Mouse (Mus musculus) embryo, embryonic 10 days (tissue): ENCODE measurements around the gene Lsr.

Experiments used
- DNase-seq: peaks from one replicate; pipeline ENCODE4 v3.0.0-alpha.2; 2015; ENCODE audit warnings: low spot score

Lsr gene

DNA sequence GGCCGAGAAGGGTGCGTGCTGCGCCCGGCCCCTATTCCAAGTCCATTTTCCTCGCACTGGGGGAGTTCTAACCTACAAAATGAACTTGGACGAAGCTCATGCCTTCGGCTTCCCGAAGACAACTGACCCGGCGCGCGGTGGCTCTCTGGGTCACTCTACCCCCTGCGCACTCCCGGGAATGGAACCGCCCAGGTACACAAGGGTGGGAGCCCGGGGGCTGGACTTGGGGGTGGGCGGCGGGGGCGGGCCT is at the start of gene Lsr:
TSS of gene Lsr (minus strand) at position 214 of the 250 bp plus-strand sequence.
- peak; percentile 59 for DNase-seq

- no peak for DNase-seq
Observed at GRCm38 (mm10) chr7:31017104-31017901, 44.0 kb upstream of the Lsr start.

- no peak for DNase-seq
Observed at GRCm38 (mm10) chr7:31012971-31013370, 39.7 kb upstream of the Lsr start.

DNA sequence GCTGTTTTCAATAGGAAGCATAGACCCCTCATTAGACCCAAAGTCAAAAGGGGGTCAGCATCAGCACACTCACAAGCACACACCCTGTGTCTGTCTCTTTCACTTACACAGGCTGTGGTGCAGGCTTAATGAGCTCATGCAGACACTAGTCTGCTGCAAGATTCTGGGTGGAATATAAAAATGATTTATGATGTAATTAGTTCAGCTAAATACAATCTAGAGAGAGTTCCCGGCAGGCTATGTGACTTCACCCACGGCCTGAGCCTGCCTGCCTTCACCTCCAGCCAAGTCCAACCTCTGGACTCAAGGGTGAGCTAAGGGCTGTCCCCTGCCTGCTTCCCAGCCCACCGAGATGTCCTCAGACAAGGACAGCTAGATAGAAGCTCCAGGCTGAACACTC is 35.6 kb upstream of the Lsr start:
- no peak for DNase-seq

DNA sequence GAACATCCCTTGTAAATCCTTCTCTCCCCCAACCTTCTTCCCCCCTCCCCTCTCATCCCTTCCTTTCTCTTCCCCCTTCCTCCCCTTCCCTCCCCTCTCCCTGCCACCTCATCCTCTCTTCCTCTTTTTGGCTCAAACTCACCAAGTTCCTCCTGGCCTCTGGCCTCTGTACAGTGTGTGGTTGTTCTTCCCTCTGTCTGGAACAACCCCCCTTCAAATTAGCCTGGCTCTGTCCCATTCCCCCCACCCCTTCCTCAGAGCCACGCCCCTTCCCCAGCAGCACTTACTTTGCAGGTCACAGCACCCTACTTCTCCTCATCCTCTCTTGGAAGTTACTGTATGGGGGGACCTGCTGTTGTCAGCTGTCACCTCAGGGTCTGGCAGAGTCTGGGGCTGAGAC is 34.9 kb upstream of the Lsr start:
- no peak for DNase-seq

- DNase-seq = no peak
Observed at GRCm38 (mm10) chr7:31007775-31008174, 34.5 kb upstream of the Lsr start.

DNA sequence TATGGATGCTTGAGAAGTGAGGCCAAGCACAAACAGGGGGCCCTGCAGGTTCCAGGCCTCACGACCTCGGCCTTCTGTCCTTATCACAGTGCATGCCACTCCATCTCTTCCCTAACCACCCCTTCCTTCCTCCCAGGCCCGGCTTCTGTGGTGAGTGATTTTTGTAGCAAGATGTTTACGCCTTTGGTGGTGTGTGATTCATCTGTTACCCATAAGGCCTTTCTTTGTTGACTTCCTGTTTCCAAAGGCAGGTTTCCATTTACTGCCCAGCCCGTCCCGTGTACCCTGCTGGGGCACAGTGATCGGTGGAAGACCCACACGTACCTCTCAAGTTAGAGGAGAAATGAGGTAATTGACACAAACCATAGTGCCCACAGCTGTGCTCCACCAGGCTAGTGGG is 29.4 kb upstream of the Lsr start:
- no peak for DNase-seq

- DNase-seq = no peak
Observed at GRCm38 (mm10) chr7:31000505-31001020, 27.3 kb upstream of the Lsr start.

GRCm38 (mm10) chr7:30996491-30996890 is 23.2 kb upstream of the Lsr start:
- no peak for DNase-seq

DNA sequence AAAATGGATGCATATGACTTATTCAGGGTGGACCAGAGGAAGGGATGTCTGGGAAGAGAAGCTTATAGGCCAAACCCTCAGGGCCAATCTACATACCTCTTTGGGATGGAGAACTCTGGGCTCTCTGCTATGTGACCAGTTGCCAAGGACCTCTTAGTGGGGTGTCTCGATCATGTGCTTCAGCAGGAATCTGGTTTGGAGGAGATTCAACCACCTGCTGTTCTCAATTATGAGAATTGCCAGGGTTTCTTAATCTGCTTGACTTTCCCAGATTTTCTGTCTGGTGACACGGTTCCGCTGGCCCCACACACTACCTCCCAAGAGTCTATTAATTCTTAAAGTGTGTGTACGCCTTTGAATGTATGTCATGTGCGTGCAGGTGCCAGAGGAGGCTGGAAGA is 20.7 kb upstream of the Lsr start:
- no peak for DNase-seq

DNA sequence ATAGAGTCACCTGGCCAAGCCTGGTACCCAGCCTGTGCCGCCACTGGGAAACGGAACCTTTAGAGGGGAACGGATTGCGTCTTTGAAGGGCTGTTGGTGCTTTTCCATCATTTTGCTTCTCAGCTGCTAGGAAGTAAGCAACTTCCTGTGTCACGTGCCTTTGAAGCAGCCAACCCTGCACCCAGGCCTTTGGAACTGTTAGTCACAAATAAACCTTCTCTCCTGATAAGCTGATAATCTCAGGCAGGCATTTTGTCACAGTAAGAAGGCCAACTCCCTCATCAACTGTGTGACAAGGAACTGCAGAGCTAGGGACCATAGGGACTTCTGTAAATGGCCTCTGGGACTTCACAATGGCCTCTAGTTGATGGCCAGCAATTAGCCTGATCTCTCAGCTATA is 18.9 kb upstream of the Lsr start:
- DNase-seq = no peak

DNA sequence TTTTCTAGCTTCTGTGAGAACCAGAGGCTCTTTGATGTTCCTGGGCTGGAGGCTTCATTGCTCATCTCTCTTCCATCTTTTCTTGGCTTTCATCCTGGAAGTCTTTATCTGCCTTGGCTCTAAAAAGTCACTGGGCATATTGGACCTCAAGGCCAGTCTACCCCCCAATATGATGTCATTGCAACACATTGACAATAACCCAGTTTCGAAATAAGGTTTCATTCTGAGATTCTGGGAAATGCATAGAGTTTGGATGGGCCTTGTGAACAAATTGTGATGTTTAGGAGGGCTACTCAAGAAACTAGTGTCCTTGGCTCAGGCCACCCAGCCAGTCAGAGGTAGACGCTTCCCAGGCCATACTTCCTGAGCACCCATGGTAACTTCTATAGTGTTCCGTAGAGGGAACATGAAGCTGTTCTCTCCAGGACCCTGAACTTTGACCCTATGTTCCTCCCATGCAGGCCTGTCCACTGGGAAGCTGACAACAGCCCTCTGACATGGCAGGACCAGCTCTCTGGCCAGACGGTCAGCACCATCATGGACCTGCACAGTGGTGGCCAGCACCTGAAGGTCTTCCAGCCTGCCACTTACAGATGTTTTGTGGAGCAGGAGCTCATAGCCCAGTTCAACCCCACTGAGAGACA is 15.4 kb upstream of the Lsr start:
- DNase-seq = no peak

GRCm38 (mm10) chr7:30985357-30985756 is 12.1 kb upstream of the Lsr start:
- no peak for DNase-seq

DNA sequence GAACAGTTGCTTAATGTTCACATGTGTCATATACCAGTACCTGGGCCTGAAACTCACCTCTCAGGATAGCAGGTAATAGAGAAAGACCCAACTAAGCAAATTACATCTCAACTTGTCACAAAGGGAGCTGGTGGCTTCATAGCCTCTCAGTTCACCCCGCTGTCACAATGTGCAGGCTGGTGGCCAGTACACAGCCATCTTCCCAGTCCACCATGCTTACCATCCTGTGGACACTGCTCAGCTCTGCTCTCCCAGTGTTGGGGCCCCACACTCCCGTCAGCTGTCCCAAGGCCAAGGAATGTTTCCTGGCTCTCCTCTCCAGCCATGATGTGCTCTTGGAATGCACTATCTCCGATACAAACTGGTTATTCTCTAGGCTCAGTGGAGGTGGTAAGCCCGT is 8.4 kb upstream of the Lsr start:
- DNase-seq = no peak

GRCm38 (mm10) chr7:30973501-30974289 is 431 bp upstream of the Lsr start, which contains the start of gene Fam187b:
Gene Fam187b (plus strand): TSS chr7:30973790.
- peak; percentile 94 for DNase-seq

- DNase-seq = no peak
Observed at GRCm38 (mm10) chr7:30972426-30973250, 626 bp downstream of the Lsr start.

DNA sequence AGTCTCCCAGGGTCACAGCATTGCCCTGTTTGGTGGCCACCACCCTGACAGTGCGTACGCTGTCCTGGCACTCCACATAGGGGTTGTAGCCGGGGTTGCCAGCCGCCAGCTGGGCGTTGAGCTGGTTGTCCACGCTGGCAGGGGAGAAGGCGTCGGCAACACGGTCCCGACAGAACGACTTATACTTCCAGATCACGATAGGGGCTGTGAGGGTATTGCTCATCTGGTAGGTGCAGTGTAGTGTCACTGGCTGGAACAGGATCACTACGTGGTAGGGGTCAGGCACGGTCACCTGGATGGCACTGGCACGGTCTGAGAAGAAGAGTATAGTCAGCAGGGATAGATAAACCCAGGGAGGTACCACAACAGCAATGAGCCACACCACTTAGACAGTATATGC is 1.4 kb downstream of the Lsr start:
- no peak for DNase-seq

GRCm38 (mm10) chr7:30969174-30969573 is 4.1 kb downstream of the Lsr start:
- DNase-seq = no peak

- DNase-seq = no peak
Observed at GRCm38 (mm10) chr7:30968611-30969010, 4.7 kb downstream of the Lsr start.

DNA sequence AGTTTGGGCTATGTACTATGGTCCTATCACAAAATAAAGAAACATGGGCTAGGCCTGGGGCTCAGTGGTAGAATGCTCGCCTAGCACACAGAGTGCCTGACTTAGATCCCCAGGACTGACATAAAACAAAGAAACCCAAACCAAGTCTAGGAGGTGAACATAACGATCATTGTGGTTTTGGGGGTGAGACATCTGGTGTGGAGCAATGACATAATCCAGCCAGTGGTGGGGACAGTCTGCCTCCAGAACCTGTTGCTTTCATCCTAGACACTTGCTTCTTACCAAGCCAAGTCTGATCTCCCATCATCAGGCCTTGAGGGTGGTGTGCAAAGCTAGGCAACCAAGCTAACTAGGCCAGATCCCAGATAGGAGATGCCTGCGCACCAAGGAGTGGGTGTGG is 6.6 kb downstream of the Lsr start:
- DNase-seq = no peak

- no peak for DNase-seq
Observed at GRCm38 (mm10) chr7:30965677-30966076, 7.6 kb downstream of the Lsr start.

GRCm38 (mm10) chr7:30964366-30964765 is 8.9 kb downstream of the Lsr start:
- DNase-seq = no peak
